8 mouse cellular contexts compared by ENCODE assay signal in the genomic region with DNA sequence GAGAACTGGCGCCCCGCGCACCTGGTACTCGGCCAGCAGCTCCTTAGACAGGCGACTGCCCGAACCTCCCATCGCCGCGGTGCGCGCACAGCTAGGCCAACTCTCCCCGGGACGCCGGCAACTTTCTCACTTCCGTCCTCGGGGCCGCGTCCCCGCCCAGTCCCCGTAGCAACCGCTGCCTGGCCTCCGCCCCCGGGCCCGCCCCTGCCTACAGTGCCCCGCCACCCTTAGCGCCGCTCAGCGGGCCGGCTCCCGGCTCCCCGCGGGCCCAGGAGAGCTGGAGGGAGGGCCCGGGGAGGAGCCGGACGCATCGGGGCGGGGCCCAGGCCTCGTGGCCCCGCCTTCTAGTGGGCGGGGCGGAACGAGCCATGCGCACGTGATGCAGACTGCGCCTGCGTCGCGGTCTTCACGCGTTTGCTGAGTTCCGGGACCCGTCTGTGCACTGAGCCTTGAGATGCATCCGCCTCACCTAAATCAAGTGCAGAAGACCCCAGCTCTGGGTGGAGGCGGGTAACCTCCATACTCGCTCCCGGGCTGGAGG. TPM values are rescaled to one million over a fixed set of nuclear protein-coding genes. Genes with fewer than 3 reads are reported as not detected.
A peak's percentile ranks its signal among the peaks of the same experiment; 100 is the strongest.
DNase-seq lines count a peak whose midpoint lies in the region; ATAC-seq and TF ChIP-seq lines count a peak whose summit lies in the region.

Cib1 (minus strand) TSS at position 325 of the 541 bp plus-strand sequence.
Gdpgp1 (plus strand) TSS at position 377 of the 541 bp plus-strand sequence.

- intact Hi-C loops in left cerebral cortex, postnatal 10 days (cut with DNase I), result no loop called here

- DNase-seq in gastrocnemius, postnatal 10 days, result peak; percentile 95
- peak; percentile 99 for DNase-seq in induced T-regulatory cell, adult 2 months (ENCODE audit: low read depth)
- peak; percentile 92 to 96 for DNase-seq in left cerebral cortex, postnatal 10 days (ENCODE audit: extremely low spot score in 1 of 2, low spot score in 2 of 2)
- DNase-seq in right cerebral cortex, postnatal 25 days, result peak; percentile 95
- peak; percentile 95 to 98 for DNase-seq in urinary bladder, postnatal 4 days (ENCODE audit: low spot score in 2 of 2)

- peak; percentile 92 for ATAC-seq in activated CD4-positive, CD25-positive, alpha-beta regulatory T cell, adult 4 months
- peak; percentile 94 for ATAC-seq in megakaryocyte-erythroid progenitor cell, adult 5-6 weeks (replicated peaks; ENCODE audit: low FRiP score, low TSS enrichment, poor library complexity, severe bottlenecking)

- H3K4me3 ChIP-seq in cortical plate, adult 2 months (ENCODE audit: insufficient read depth, low read length), result peak within 1 kb of the TSS; percentile 66

- no peak within 1 kb of the TSS for H3K27ac ChIP-seq in cortical plate, adult 2 months (ENCODE audit: insufficient read depth, low read length)

- TF ChIP-seq CTCF in cortical plate, adult 2 months (IDR thresholded peaks at IDR 0.05; ENCODE audit: extremely low read depth, insufficient read depth, low read length), result no peak

- peak; percentile 94 for TF ChIP-seq POLR2A in cortical plate, adult 2 months (IDR thresholded peaks at IDR 0.05; ENCODE audit: extremely low read depth, insufficient read depth, low read length)

- no peaks in the 10 kb centered on the region; the same call in 1 of the 2 replicates for H3K4me1 ChIP-seq in cortical plate, adult 2 months (ENCODE audit: control insufficient read depth, insufficient read depth, low read length)

RNA-seq across cellular contexts. Expression of gene Cib1, which starts in this region (rescaled TPM):
- 100 to 1,000 TPM; 120 to 148 TPM for polyA plus RNA-seq in activated CD4-positive, CD25-positive, alpha-beta regulatory T cell, adult 4 months (2017; shearing (Covaris generic))
- 31.9 and 35.9 TPM in 2 replicates for polyA plus RNA-seq in cortical plate, adult 2 months (2012; rRNA removed)
- 10 to 100 TPM; 10.7 to 12.5 TPM for total RNA-seq in gastrocnemius, postnatal 10 days (2021)
- 10 to 100 TPM; 19.4 to 21.2 TPM for total RNA-seq in left cerebral cortex, postnatal 10 days (2021)
- 65.7 and 67.1 TPM in 2 replicates for total RNA-seq in megakaryocyte-erythroid progenitor cell, adult 5-6 weeks (2014; fragmentation: Nextera tagmentation)
- total RNA-seq in megakaryocyte-erythroid progenitor cell, adult 5-6 weeks (2017), result 28.8 and 42.4 TPM in 2 replicates

RNA-seq across cellular contexts. Expression of gene Gdpgp1, which starts in this region (rescaled TPM):
- polyA plus RNA-seq in activated CD4-positive, CD25-positive, alpha-beta regulatory T cell, adult 4 months (2017; shearing (Covaris generic)), result 1 to 10 TPM; 5.5 to 9.4 TPM
- polyA plus RNA-seq in cortical plate, adult 2 months (2012; rRNA removed), result 3.4 and 3.7 TPM in 2 replicates
- total RNA-seq in gastrocnemius, postnatal 10 days (2021), result 1 to 10 TPM; 1.8 to 2.1 TPM
- total RNA-seq in left cerebral cortex, postnatal 10 days (2021), result 1 to 10 TPM; 6.0 to 7.0 TPM
- total RNA-seq in megakaryocyte-erythroid progenitor cell, adult 5-6 weeks (2014; fragmentation: Nextera tagmentation), result 8.2 and 9.7 TPM in 2 replicates
- total RNA-seq in megakaryocyte-erythroid progenitor cell, adult 5-6 weeks (2017), result 2.7 and 4.7 TPM in 2 replicates
